Mouse (Mus musculus): Measurements from ENCODE around the gene Ergic1. TPM values are rescaled to one million over a fixed set of nuclear protein-coding genes. Genes with fewer than 3 reads are reported as not detected.

Ergic1 gene
- polyA plus RNA-seq, 1 experiment, result 80.2 TPM

GRCm38 (mm10) chr17:26691110-26691509 lies 129.8 kb downstream of the Ergic1 start:
- Histone ChIP-seq H3K27ac (ENCODE audit: control insufficient read depth, insufficient read depth, low read length) (no peak overlapping the region), H3K4me3 (ENCODE audit: control insufficient read depth, insufficient read depth, low read length) (no peak overlapping the region), H3K4me1 (replicated peaks; ENCODE audit: control insufficient read depth, insufficient read depth, low read length) (no peaks in the 10 kb centered on the region), H3K27me3 (ENCODE audit: control insufficient read depth, insufficient read depth, low read length) (no peaks in the 10 kb centered on the region), H3K36me3 (ENCODE audit: control insufficient read depth, insufficient read depth, low read length) (peaks cover 11% of the 10 kb centered on the region)
- DNase-seq, result no peak
- 91% methylated on average over 7 of the region's 7 CpGs for WGBS
- TF ChIP-seq CTCF (IDR thresholded peaks at IDR 0.05; ENCODE audit: borderline replicate concordance, control insufficient read depth, extremely low read depth, insufficient read depth, low read length, poor library complexity), result no peak
- no peak for TF ChIP-seq POLR2A (IDR thresholded peaks at IDR 0.05; ENCODE audit: control insufficient read depth, extremely low read depth, insufficient read depth, low read length, poor library complexity)

GRCm38 (mm10) chr17:26693424-26693823 lies 132.1 kb downstream of the Ergic1 start:
- peaks cover 26% of the 10 kb centered on the region for H3K36me3 ChIP-seq (ENCODE audit: control insufficient read depth, insufficient read depth, low read length)
- no peak overlapping the region for H3K4me3 ChIP-seq (ENCODE audit: control insufficient read depth, insufficient read depth, low read length)
- no peaks in the 10 kb centered on the region for H3K27me3 ChIP-seq (ENCODE audit: control insufficient read depth, insufficient read depth, low read length)
- no peak overlapping the region for H3K27ac ChIP-seq (ENCODE audit: control insufficient read depth, insufficient read depth, low read length)
- no peaks in the 10 kb centered on the region for H3K4me1 ChIP-seq (replicated peaks; ENCODE audit: control insufficient read depth, insufficient read depth, low read length)
- no peak for TF ChIP-seq CTCF (IDR thresholded peaks at IDR 0.05; ENCODE audit: borderline replicate concordance, control insufficient read depth, extremely low read depth, insufficient read depth, low read length, poor library complexity)
- no peak for TF ChIP-seq POLR2A (IDR thresholded peaks at IDR 0.05; ENCODE audit: control insufficient read depth, extremely low read depth, insufficient read depth, low read length, poor library complexity)
- 96% methylated on average over 7 of the region's 7 CpGs for WGBS
- DNase-seq, result no peak

DNA sequence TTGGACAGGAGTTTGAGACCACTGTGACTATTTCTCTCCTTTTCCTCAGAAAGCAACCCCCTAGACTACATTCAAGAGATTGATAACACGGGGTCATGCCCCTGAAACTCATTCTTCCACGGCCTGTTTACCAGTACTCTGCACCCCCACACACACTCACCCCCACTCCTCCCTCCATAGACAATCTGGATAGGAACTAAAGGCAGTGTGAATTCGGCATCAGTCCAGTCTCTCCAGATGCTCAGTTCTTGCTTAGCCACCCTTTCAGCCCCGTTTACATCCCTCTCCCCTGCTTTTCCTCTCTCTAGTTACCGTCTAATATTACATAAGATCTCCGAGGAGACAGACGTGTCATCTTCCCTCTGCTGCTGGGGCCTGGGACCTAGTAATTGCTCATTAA lies 132.9 kb downstream of the Ergic1 start:
- H3K4me3 ChIP-seq (ENCODE audit: control insufficient read depth, insufficient read depth, low read length), result no peak overlapping the region
- no peak for DNase-seq
- WGBS, result 93% methylated on average over 7 of the region's 7 CpGs
- H3K4me1 ChIP-seq (replicated peaks; ENCODE audit: control insufficient read depth, insufficient read depth, low read length), result no peaks in the 10 kb centered on the region
- peaks cover 30% of the 10 kb centered on the region for H3K36me3 ChIP-seq (ENCODE audit: control insufficient read depth, insufficient read depth, low read length)
- TF ChIP-seq CTCF (IDR thresholded peaks at IDR 0.05; ENCODE audit: borderline replicate concordance, control insufficient read depth, extremely low read depth, insufficient read depth, low read length, poor library complexity) (no peak), POLR2A (IDR thresholded peaks at IDR 0.05; ENCODE audit: control insufficient read depth, extremely low read depth, insufficient read depth, low read length, poor library complexity) (no peak)
- H3K27ac ChIP-seq (ENCODE audit: control insufficient read depth, insufficient read depth, low read length), result no peak overlapping the region
- H3K27me3 ChIP-seq (ENCODE audit: control insufficient read depth, insufficient read depth, low read length), result no peaks in the 10 kb centered on the region

DNA sequence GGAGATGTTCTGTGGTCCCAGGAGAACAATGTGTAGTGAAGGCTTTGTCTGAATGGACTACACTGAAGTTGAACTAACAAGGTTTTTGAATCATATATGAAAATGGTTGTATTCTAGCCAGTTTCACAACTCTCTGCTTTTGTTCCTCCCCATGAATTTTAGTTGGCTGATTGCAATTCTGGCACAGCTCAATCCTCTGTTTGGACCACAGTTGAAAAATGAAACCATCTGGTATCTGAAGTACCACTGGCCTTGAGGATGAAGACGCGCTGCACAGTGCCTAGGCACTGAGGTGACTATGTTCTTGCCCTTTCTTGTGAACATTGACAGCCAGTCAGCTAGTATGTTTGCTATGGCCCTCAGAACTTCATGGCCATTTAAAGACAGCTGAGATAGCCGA lies 133.9 kb downstream of the Ergic1 start:
- Histone ChIP-seq H3K36me3 (ENCODE audit: control insufficient read depth, insufficient read depth, low read length) (peaks cover 40% of the 10 kb centered on the region), H3K4me3 (ENCODE audit: control insufficient read depth, insufficient read depth, low read length) (no peak overlapping the region), H3K4me1 (replicated peaks; ENCODE audit: control insufficient read depth, insufficient read depth, low read length) (no peaks in the 10 kb centered on the region), H3K27ac (ENCODE audit: control insufficient read depth, insufficient read depth, low read length) (no peak overlapping the region), H3K27me3 (ENCODE audit: control insufficient read depth, insufficient read depth, low read length) (no peaks in the 10 kb centered on the region)
- WGBS, result 93% methylated on average over 3 of the region's 3 CpGs
- no peak for DNase-seq
- no peak for TF ChIP-seq POLR2A (IDR thresholded peaks at IDR 0.05; ENCODE audit: control insufficient read depth, extremely low read depth, insufficient read depth, low read length, poor library complexity)
- TF ChIP-seq CTCF (IDR thresholded peaks at IDR 0.05; ENCODE audit: borderline replicate concordance, control insufficient read depth, extremely low read depth, insufficient read depth, low read length, poor library complexity), result no peak

DNA sequence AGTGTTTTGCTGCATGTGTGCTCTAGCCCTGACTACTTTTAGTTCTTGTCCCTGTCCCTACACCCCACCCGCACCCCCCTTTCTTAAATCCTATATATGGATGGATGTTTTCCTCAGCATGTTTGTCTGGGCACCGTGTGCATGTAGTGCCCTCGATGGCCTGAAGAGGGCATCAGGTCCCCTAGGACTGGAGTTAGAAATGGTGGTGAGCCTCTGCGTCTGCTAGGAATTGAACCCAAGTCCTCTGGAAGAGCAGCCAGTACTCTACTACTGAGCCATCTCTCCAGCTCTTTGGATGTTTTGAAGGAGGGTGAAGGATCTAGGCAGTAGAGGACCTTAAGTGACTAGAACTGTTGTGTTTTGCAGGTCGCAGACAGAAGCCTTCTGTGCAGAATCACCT lies 137.6 kb downstream of the Ergic1 start:
- no peaks in the 10 kb centered on the region for H3K27me3 ChIP-seq (ENCODE audit: control insufficient read depth, insufficient read depth, low read length)

GRCm38 (mm10) chr17:26699819-26700616 lies 138.7 kb downstream of the Ergic1 start:
- no peak overlapping the region for H3K4me3 ChIP-seq (ENCODE audit: control insufficient read depth, insufficient read depth, low read length)
- DNase-seq, result no peak
- peaks cover 44% of the 10 kb centered on the region for H3K36me3 ChIP-seq (ENCODE audit: control insufficient read depth, insufficient read depth, low read length)
- WGBS, result 96% methylated on average over 10 of the region's 10 CpGs
- H3K27ac ChIP-seq (ENCODE audit: control insufficient read depth, insufficient read depth, low read length), result no peak overlapping the region
- TF ChIP-seq CTCF (IDR thresholded peaks at IDR 0.05; ENCODE audit: borderline replicate concordance, control insufficient read depth, extremely low read depth, insufficient read depth, low read length, poor library complexity) (no peak), POLR2A (IDR thresholded peaks at IDR 0.05; ENCODE audit: control insufficient read depth, extremely low read depth, insufficient read depth, low read length, poor library complexity) (no peak)
- no peaks in the 10 kb centered on the region for H3K4me1 ChIP-seq (replicated peaks; ENCODE audit: control insufficient read depth, insufficient read depth, low read length)
- H3K27me3 ChIP-seq (ENCODE audit: control insufficient read depth, insufficient read depth, low read length), result no peaks in the 10 kb centered on the region

More for the DNA sequence above, 137.6 kb downstream of the Ergic1 start:
- Histone ChIP-seq H3K4me3 (ENCODE audit: control insufficient read depth, insufficient read depth, low read length) (no peak overlapping the region), H3K36me3 (ENCODE audit: control insufficient read depth, insufficient read depth, low read length) (peaks cover 44% of the 10 kb centered on the region), H3K4me1 (replicated peaks; ENCODE audit: control insufficient read depth, insufficient read depth, low read length) (no peaks in the 10 kb centered on the region), H3K27ac (ENCODE audit: control insufficient read depth, insufficient read depth, low read length) (no peak overlapping the region)
- WGBS, result 94% methylated on average over 5 of the region's 5 CpGs
- DNase-seq, result peak; percentile 30
- TF ChIP-seq POLR2A (IDR thresholded peaks at IDR 0.05; ENCODE audit: control insufficient read depth, extremely low read depth, insufficient read depth, low read length, poor library complexity), result no peak
- TF ChIP-seq CTCF (IDR thresholded peaks at IDR 0.05; ENCODE audit: borderline replicate concordance, control insufficient read depth, extremely low read depth, insufficient read depth, low read length, poor library complexity), result peak; percentile 26; the same call in 1 of the 2 replicates

All from thymus, adult 2 months (tissue).